Comparison of ENCODE assay signal across 16 mouse cellular contexts in genomic region chr11:97718281-97718860, GRCm38 (mm10). TPM values are rescaled to one million over a fixed set of nuclear protein-coding genes. Genes with fewer than 3 reads are reported as not detected.
DNase-seq lines count a peak whose midpoint lies in the region; ATAC-seq and TF ChIP-seq lines count a peak whose summit lies in the region.
"Had no signal": no experiment of that assay in that cellular context is flagged by ENCODE, and none has a peak within 500 bp of the region (broad histone marks: within the 10 kb centered on the region; RNA-seq: fewer than 3 reads in every experiment).

No protein-coding gene starts in this region.

- ATAC-seq in liver, embryonic 15.5 days (ENCODE audit: insufficient read depth) = no peak
- peak; percentile 59 for ATAC-seq in neutrophil, adult 5-6 weeks (ENCODE audit: extremely low read depth, insufficient number of reproducible peaks, low FRiP score, poor library complexity, severe bottlenecking)
- ATAC-seq in forebrain, embryonic 12.5 days (ENCODE audit: low FRiP score) = no peak
- ATAC-seq: hindbrain, postnatal 0 days had no signal

- H3K4me2 ChIP-seq in liver, embryonic 15.5 days = peak overlapping the region; percentile 25
- no peak overlapping the region for H3K4me2 ChIP-seq in forebrain, embryonic 12.5 days
- H3K4me2 ChIP-seq: embryonic facial prominence, embryonic 12.5 days; limb, embryonic 13.5 days had no signal

- H3K36me3 ChIP-seq in thymus, adult 2 months (ENCODE audit: control insufficient read depth, insufficient read depth, low read length) = peaks cover 47% of the 10 kb centered on the region
- peaks cover 56% of the 10 kb centered on the region for H3K36me3 ChIP-seq in liver, embryonic 15.5 days (replicated peaks)
- H3K36me3 ChIP-seq in forebrain, embryonic 12.5 days (replicated peaks) = peaks cover 88% of the 10 kb centered on the region

- no peak for TF ChIP-seq CTCF in gastrocnemius, adult 2 months (IDR thresholded peaks at IDR 0.05)
- no peak for TF ChIP-seq CTCF in thymus, adult 2 months (IDR thresholded peaks at IDR 0.05; ENCODE audit: borderline replicate concordance, control insufficient read depth, extremely low read depth, insufficient read depth, low read length, poor library complexity)

- 15% methylated on average over 15 of the region's 15 CpGs for WGBS in thymus, adult 2 months
- 44% methylated on average over 15 of the region's 15 CpGs for WGBS in liver, embryonic 15.5 days (ENCODE audit: insufficient replicate concordance)
- WGBS in forebrain, embryonic 12.5 days = 89% methylated on average over 15 of the region's 15 CpGs

- H3K4me3 ChIP-seq in gastrocnemius, adult 2 months = no peak overlapping the region
- H3K4me3 ChIP-seq in thymus, adult 2 months (ENCODE audit: control insufficient read depth, insufficient read depth, low read length) = no peak overlapping the region
- H3K4me3 ChIP-seq in liver, embryonic 15.5 days (replicated peaks) = no peak overlapping the region
- H3K4me3 ChIP-seq in forebrain, embryonic 12.5 days (replicated peaks) = no peak overlapping the region
- H3K4me3 ChIP-seq: embryonic facial prominence, embryonic 12.5 days; forebrain, embryonic 10.5 days; limb, embryonic 13.5 days had no signal

- TF ChIP-seq POLR2A in thymus, adult 2 months (IDR thresholded peaks at IDR 0.05; ENCODE audit: control insufficient read depth, extremely low read depth, insufficient read depth, low read length, poor library complexity) = no peak

- peaks cover 18% of the 10 kb centered on the region for H3K4me1 ChIP-seq in thymus, adult 2 months (replicated peaks; ENCODE audit: control insufficient read depth, insufficient read depth, low read length)
- peaks cover 9% of the 10 kb centered on the region for H3K4me1 ChIP-seq in liver, embryonic 15.5 days (replicated peaks)
- H3K4me1 ChIP-seq in forebrain, embryonic 12.5 days = no peaks in the 10 kb centered on the region
- H3K4me1 ChIP-seq: embryonic facial prominence, embryonic 12.5 days; forebrain, embryonic 10.5 days; limb, embryonic 13.5 days had no signal

- H3K9me3 ChIP-seq in liver, embryonic 15.5 days (replicated peaks) = no peaks in the 10 kb centered on the region
- peaks cover 8% of the 10 kb centered on the region; the same call in 1 of the 2 replicates for H3K9me3 ChIP-seq in forebrain, embryonic 12.5 days

- intact Hi-C loops in gastrocnemius, adult 2 months (cut with DNase I) = loop anchor here (2.0 kb wide), 1 partner anchor 14 kb away; no protein-coding TSS in a partner anchor

- peak overlapping the region; percentile 87; the same call in 1 of the 2 replicates for H3K27ac ChIP-seq in gastrocnemius, adult 2 months
- peak overlapping the region; percentile 12; the same call in 1 of the 2 replicates for H3K27ac ChIP-seq in thymus, adult 2 months (ENCODE audit: control insufficient read depth, insufficient read depth, low read length)
- H3K27ac ChIP-seq in liver, embryonic 15.5 days (replicated peaks) = peak overlapping the region; percentile 68
- no peak overlapping the region for H3K27ac ChIP-seq in forebrain, embryonic 12.5 days
- H3K27ac ChIP-seq: embryonic facial prominence, embryonic 12.5 days; forebrain, embryonic 10.5 days; hindbrain, postnatal 0 days; limb, embryonic 13.5 days; stomach, postnatal 0 days had no signal

- DNase-seq in gastrocnemius, adult 2 months = no peak
- DNase-seq in gastrocnemius, postnatal 4 days (ENCODE audit: low spot score in 2 of 2) = no peak
- DNase-seq in thymus, adult 2 months = peak; percentile 26
- DNase-seq in thymus, postnatal 4 days = no peak
- DNase-seq in layer of hippocampus, adult 9-11 months = no peak
- DNase-seq: cerebellum, adult 9-11 months; kidney, postnatal 10 days; right cerebral cortex, postnatal 25 days had no signal

- no peaks in the 10 kb centered on the region for H3K27me3 ChIP-seq in thymus, adult 2 months (ENCODE audit: control insufficient read depth, insufficient read depth, low read length)
- H3K27me3 ChIP-seq in liver, embryonic 15.5 days = no peaks in the 10 kb centered on the region
- H3K27me3 ChIP-seq in forebrain, embryonic 12.5 days = no peaks in the 10 kb centered on the region
- H3K27me3 ChIP-seq: embryonic facial prominence, embryonic 12.5 days; limb, embryonic 13.5 days had no signal

- no peak overlapping the region for H3K9ac ChIP-seq in liver, embryonic 15.5 days
- no peak overlapping the region for H3K9ac ChIP-seq in forebrain, embryonic 12.5 days
- H3K9ac ChIP-seq: embryonic facial prominence, embryonic 12.5 days; limb, embryonic 13.5 days had no signal

RNA-seq across cellular contexts. Expression of gene Psmb3, which starts 15.2 kb away (rescaled TPM):
- total RNA-seq in gastrocnemius, adult 2 months (2021) = 100 to 1,000 TPM; 141 to 159 TPM
- total RNA-seq in gastrocnemius, postnatal 4 days (2021) = 100 to 1,000 TPM; 203 to 227 TPM
- polyA plus RNA-seq in thymus, adult 2 months (2012; rRNA removed) = 421 and 477 TPM in 2 replicates
- 236 and 247 TPM in 2 replicates for polyA plus RNA-seq in liver, embryonic 15.5 days (2015; fragmentation: Nextera tagmentation; extraction: Ambion mirVana)
- total RNA-seq in neutrophil, adult 5-6 weeks (2017) = 89.0 and 97.7 TPM in 2 replicates
- 457 TPM in 2 replicates for polyA plus RNA-seq in forebrain, embryonic 12.5 days (2016; fragmentation: Nextera tagmentation; extraction: Ambion mirVana)

RNA-seq across cellular contexts. Expression of gene Pcgf2, which starts 18.1 kb away (rescaled TPM):
- 1 to 10 TPM; 1.7 to 2.9 TPM for total RNA-seq in gastrocnemius, adult 2 months (2021)
- 10 to 100 TPM; 27.3 to 33.0 TPM for total RNA-seq in gastrocnemius, postnatal 4 days (2021)
- 22.6 and 28.2 TPM in 2 replicates for polyA plus RNA-seq in thymus, adult 2 months (2012; rRNA removed)
- polyA plus RNA-seq in liver, embryonic 15.5 days (2015; fragmentation: Nextera tagmentation; extraction: Ambion mirVana) = 1.4 and 2.7 TPM in 2 replicates
- total RNA-seq in neutrophil, adult 5-6 weeks (2017) = not detected in 2 replicates
- polyA plus RNA-seq in forebrain, embryonic 12.5 days (2016; fragmentation: Nextera tagmentation; extraction: Ambion mirVana) = 24.2 TPM in 2 replicates

RNA-seq across cellular contexts. Expression of gene Pip4k2b, which starts 26.1 kb away (rescaled TPM):
- total RNA-seq in gastrocnemius, adult 2 months (2021) = 10 to 100 TPM; 59.3 to 66.2 TPM
- total RNA-seq in gastrocnemius, postnatal 4 days (2021) = 10 to 100 TPM; 62.7 to 64.2 TPM
- 28.2 and 34.8 TPM in 2 replicates for polyA plus RNA-seq in thymus, adult 2 months (2012; rRNA removed)
- polyA plus RNA-seq in liver, embryonic 15.5 days (2015; fragmentation: Nextera tagmentation; extraction: Ambion mirVana) = 0.48 and 0.54 TPM in 2 replicates
- 29.0 and 30.6 TPM in 2 replicates for total RNA-seq in neutrophil, adult 5-6 weeks (2017)
- polyA plus RNA-seq in forebrain, embryonic 12.5 days (2016; fragmentation: Nextera tagmentation; extraction: Ambion mirVana) = 2.7 and 2.8 TPM in 2 replicates

RNA-seq across cellular contexts. Expression of gene Cisd3, which starts 32.7 kb away (rescaled TPM):
- total RNA-seq in gastrocnemius, adult 2 months (2021) = 100 to 1,000 TPM in 1 of 2 experiments, 10 to 100 TPM in 1; 96.2 to 111 TPM
- 10 to 100 TPM; 65.5 to 72.0 TPM for total RNA-seq in gastrocnemius, postnatal 4 days (2021)
- polyA plus RNA-seq in thymus, adult 2 months (2012; rRNA removed) = 24.9 and 25.3 TPM in 2 replicates
- polyA plus RNA-seq in liver, embryonic 15.5 days (2015; fragmentation: Nextera tagmentation; extraction: Ambion mirVana) = 11.4 and 12.3 TPM in 2 replicates
- 7.2 and 13.5 TPM in 2 replicates for total RNA-seq in neutrophil, adult 5-6 weeks (2017)
- 13.2 and 14.9 TPM in 2 replicates for polyA plus RNA-seq in forebrain, embryonic 12.5 days (2016; fragmentation: Nextera tagmentation; extraction: Ambion mirVana)

RNA-seq across cellular contexts. Expression of gene Cwc25, which starts 48.0 kb away (rescaled TPM):
- total RNA-seq in gastrocnemius, adult 2 months (2021) = 1 to 10 TPM; 6.2 to 6.5 TPM
- 10 to 100 TPM; 13.4 to 13.5 TPM for total RNA-seq in gastrocnemius, postnatal 4 days (2021)
- polyA plus RNA-seq in thymus, adult 2 months (2012; rRNA removed) = 14.9 and 16.6 TPM in 2 replicates
- 5.4 and 5.8 TPM in 2 replicates for polyA plus RNA-seq in liver, embryonic 15.5 days (2015; fragmentation: Nextera tagmentation; extraction: Ambion mirVana)
- total RNA-seq in neutrophil, adult 5-6 weeks (2017) = 35.0 and 41.2 TPM in 2 replicates
- 21.5 and 22.4 TPM in 2 replicates for polyA plus RNA-seq in forebrain, embryonic 12.5 days (2016; fragmentation: Nextera tagmentation; extraction: Ambion mirVana)

Comparison
In these comparisons a context has a peak if more than half of its experiments do, and no peak if none do; other contexts are left out.
1. RNA of gene Pcgf2, which starts 18.1 kb away (total RNA-seq): 27.3 to 33.0 TPM in gastrocnemius, postnatal 4 days; 1.7 to 2.9 TPM in gastrocnemius, adult 2 months and not detected in neutrophil, adult 5-6 weeks; every median in the first group is over 4 times any median in the second.